Mouse (Mus musculus) CH12.LX (cell line): ENCODE measurements around the gene Csad. TPM values are rescaled to one million over a fixed set of nuclear protein-coding genes. Genes with fewer than 3 reads are reported as not detected.

Experiments used
- DNase-seq: peaks from one replicate; pipeline ENCODE4 v3.0.0-alpha.2; 2013; ENCODE audit errors: extremely low read depth
- H3K27ac ChIP-seq: 2 replicates; pipeline ENCODE4 v1.5.1; 2012; ENCODE audit warnings: low read depth, mild to moderate bottlenecking, control low read depth, moderate library complexity; ENCODE audit not compliant: insufficient read depth
- H3K27me3 ChIP-seq: replicated peaks from 2 replicates; pipeline ENCODE3; 2012; ENCODE audit warnings: inconsistent platforms
- H3K36me3 ChIP-seq, 2 experiments: replicated peaks in 1 of 2; 2 replicates each; pipeline versions ENCODE3 to v1.6.1; 2012; ENCODE audit warnings: inconsistent platforms in 1 of 2, low read length in 1 of 2, mild to moderate bottlenecking in 1 of 2, mixed read lengths in 1 of 2, moderate library complexity in 1 of 2; ENCODE audit not compliant: control insufficient read depth in 1 of 2, insufficient read depth in 1 of 2
- H3K4me1 ChIP-seq, 2 experiments: 2 replicates each; pipeline ENCODE4 v1.6.1; 2012; ENCODE audit warnings: inconsistent platforms in 1 of 2, moderate library complexity in 1 of 2; ENCODE audit not compliant: insufficient read depth in 2 of 2, control insufficient read depth in 1 of 2
- H3K4me2 ChIP-seq: 2 replicates; pipeline ENCODE4 v1.6.1; 2012; ENCODE audit warnings: low read depth, mild to moderate bottlenecking, control low read depth; ENCODE audit not compliant: poor library complexity, insufficient read depth, severe bottlenecking
- H3K4me3 ChIP-seq, 3 experiments: fragments of 150-350 bp in 1 of 3; sonication (generic) in 1 of 3; replicated peaks in 1 of 3; 2 replicates each; pipeline versions ENCODE3 to v1.5.1; 2011 to 2012; ENCODE audit warnings: low read depth in 2 of 3, low read length in 2 of 3, mild to moderate bottlenecking in 2 of 3, moderate library complexity in 2 of 3, control low read depth in 1 of 3, improper control_type of control experiment in 1 of 3, inconsistent platforms in 1 of 3, mixed read lengths in 1 of 3; ENCODE audit not compliant: poor library complexity in 1 of 3
- H3K79me2 ChIP-seq: replicated peaks from 2 replicates; pipeline ENCODE4 v1.6.1; 2012; ENCODE audit warnings: mild to moderate bottlenecking, moderate library complexity; ENCODE audit not compliant: control insufficient read depth, poor library complexity, insufficient read depth, severe bottlenecking; ENCODE audit errors: extremely low read depth
- H3K9ac ChIP-seq: 2 replicates; pipeline ENCODE4 v1.6.1; 2012; ENCODE audit warnings: low read depth, mild to moderate bottlenecking, control low read depth, moderate library complexity; ENCODE audit not compliant: insufficient read depth
- H3K9me3 ChIP-seq: replicated peaks from 2 replicates; pipeline ENCODE3; 2012; ENCODE audit warnings: low read length, inconsistent platforms, mixed read lengths
- BHLHE40 ChIP-seq: IDR thresholded peaks from 2 replicates; pipeline ENCODE4 v1.6.1; 2011; ENCODE audit warnings: mild to moderate bottlenecking, low read depth, low read length, improper control_type of control experiment
- CHD2 ChIP-seq: IDR thresholded peaks from 2 replicates; pipeline ENCODE4 v1.6.1; 2011; ENCODE audit warnings: low read length, improper control_type of control experiment
- E2F4 ChIP-seq: IDR thresholded peaks from 2 replicates; pipeline ENCODE4 v1.6.1; 2011; ENCODE audit warnings: low read depth, low read length, improper control_type of control experiment; ENCODE audit not compliant: insufficient replicate concordance
- EP300 ChIP-seq: IDR thresholded peaks from 2 replicates; pipeline ENCODE4 v1.6.1; 2011; ENCODE audit warnings: low read length, improper control_type of control experiment
- IRF4 ChIP-seq: IDR thresholded peaks from 2 replicates; pipeline ENCODE4 v1.6.1; 2014; ENCODE audit warnings: low read depth, mild to moderate bottlenecking, inconsistent platforms, low read length, improper control_type of control experiment
- JUN ChIP-seq: IDR thresholded peaks from 2 replicates; pipeline ENCODE4 v1.6.1; 2011; ENCODE audit warnings: low read depth, mild to moderate bottlenecking, low read length, improper control_type of control experiment, moderate library complexity; ENCODE audit not compliant: insufficient read depth
- JUND ChIP-seq: conservative IDR thresholded peaks from 2 replicates; pipeline ENCODE4 v1.6.1; 2011; ENCODE audit warnings: low read depth, low read length, improper control_type of control experiment
- KAT2A ChIP-seq: IDR thresholded peaks from 2 replicates; pipeline ENCODE4 v1.6.1; 2012; ENCODE audit warnings: low read length, improper control_type of control experiment, inconsistent platforms; ENCODE audit not compliant: insufficient replicate concordance
- MAZ ChIP-seq: IDR thresholded peaks from 2 replicates; pipeline ENCODE4 v1.6.1; 2012; ENCODE audit warnings: low read depth, mild to moderate bottlenecking, inconsistent platforms, low read length, improper control_type of control experiment, moderate library complexity
- MXI1 ChIP-seq: IDR thresholded peaks from 2 replicates; pipeline ENCODE4 v1.6.1; 2011; ENCODE audit warnings: mild to moderate bottlenecking, low read depth, low read length, improper control_type of control experiment
- NELFE ChIP-seq: IDR thresholded peaks from 2 replicates; pipeline ENCODE4 v1.6.1; 2011; ENCODE audit warnings: low read depth, low read length, improper control_type of control experiment
- POLR2A ChIP-seq: IDR thresholded peaks from 2 replicates; pipeline ENCODE4 v1.6.1; 2011; ENCODE audit warnings: low read depth, mild to moderate bottlenecking, improper control_type of control experiment, low read length
- POLR2AphosphoS2 ChIP-seq: IDR thresholded peaks from 2 replicates; pipeline ENCODE4 v1.6.1; 2011; ENCODE audit warnings: low read depth, low read length, improper control_type of control experiment
- RAD21 ChIP-seq: IDR thresholded peaks from 2 replicates; pipeline ENCODE4 v1.6.1; 2011; ENCODE audit warnings: low read depth, mild to moderate bottlenecking, low read length, improper control_type of control experiment, moderate library complexity
- SMC3 ChIP-seq: IDR thresholded peaks from 2 replicates; pipeline ENCODE4 v1.6.1; 2011; ENCODE audit warnings: low read depth, low read length, improper control_type of control experiment
- TBP ChIP-seq: conservative IDR thresholded peaks from 2 replicates; pipeline ENCODE4 v1.6.1; 2011; ENCODE audit warnings: low read depth, low read length, improper control_type of control experiment
- UBTF ChIP-seq: IDR thresholded peaks from 2 replicates; pipeline ENCODE4 v1.6.1; 2012; ENCODE audit warnings: low read depth, mild to moderate bottlenecking, inconsistent platforms, low read length, improper control_type of control experiment, moderate library complexity
- USF2 ChIP-seq: conservative IDR thresholded peaks from 2 replicates; pipeline ENCODE4 v1.6.1; 2011; ENCODE audit warnings: low read depth, low read length, improper control_type of control experiment
- ZKSCAN1 ChIP-seq: IDR thresholded peaks from 2 replicates; pipeline ENCODE4 v1.6.1; 2012; ENCODE audit warnings: low read depth, inconsistent platforms, low read length, improper control_type of control experiment, borderline replicate concordance
- ZNF384 ChIP-seq: IDR thresholded peaks from 2 replicates; pipeline ENCODE4 v1.6.1; 2012; ENCODE audit warnings: low read depth, low read length, improper control_type of control experiment, inconsistent platforms
- dilution Hi-C: fragments of 300-500 bp; cut with MboI; formaldehyde crosslinking; loops from 2 replicates; pipeline ENCODE4 v1.14.3; 2020; ENCODE audit warnings: low sequenced_read_pairs; ENCODE audit not compliant: extremely low pct_unique_long_range_greater_than_20kb, extremely low pct_ligation_motif_present
- in situ Hi-C: fragments of 300-500 bp; cut with MboI; formaldehyde crosslinking; loops from 3 replicates; pipeline ENCODE4 v1.14.3; 2019; ENCODE audit warnings: low sequenced_read_pairs, low pct_ligation_motif_present, low pct_unique_long_range_greater_than_20kb, mixed read lengths
- polyA plus RNA-seq: library from polyadenylated mRNA; unstranded; fragments of >175 nt; gene quantifications from 2 replicates; pipeline ENCODE4 v1.2.1, GENCODE M21; 2012; ENCODE audit warnings: low read depth; ENCODE audit not compliant: insufficient read length
- total RNA-seq, 2 experiments: library from RNA; depleted of rRNA; stranded (reverse); fragments of 300-350 nt in 1 of 2; fragments of >200 nt in 1 of 2; gene quantifications; 2 replicates each; pipeline ENCODE4 v1.2.3; 2012 to 2014

The Csad gene
- total RNA-seq (2012; rRNA removed) (2.8 and 4.7 TPM in 2 replicates), total RNA-seq (2014; rRNA removed) (3.6 and 3.7 TPM in 2 replicates), polyA plus RNA-seq (3.8 and 4.2 TPM in 2 replicates)

DNA sequence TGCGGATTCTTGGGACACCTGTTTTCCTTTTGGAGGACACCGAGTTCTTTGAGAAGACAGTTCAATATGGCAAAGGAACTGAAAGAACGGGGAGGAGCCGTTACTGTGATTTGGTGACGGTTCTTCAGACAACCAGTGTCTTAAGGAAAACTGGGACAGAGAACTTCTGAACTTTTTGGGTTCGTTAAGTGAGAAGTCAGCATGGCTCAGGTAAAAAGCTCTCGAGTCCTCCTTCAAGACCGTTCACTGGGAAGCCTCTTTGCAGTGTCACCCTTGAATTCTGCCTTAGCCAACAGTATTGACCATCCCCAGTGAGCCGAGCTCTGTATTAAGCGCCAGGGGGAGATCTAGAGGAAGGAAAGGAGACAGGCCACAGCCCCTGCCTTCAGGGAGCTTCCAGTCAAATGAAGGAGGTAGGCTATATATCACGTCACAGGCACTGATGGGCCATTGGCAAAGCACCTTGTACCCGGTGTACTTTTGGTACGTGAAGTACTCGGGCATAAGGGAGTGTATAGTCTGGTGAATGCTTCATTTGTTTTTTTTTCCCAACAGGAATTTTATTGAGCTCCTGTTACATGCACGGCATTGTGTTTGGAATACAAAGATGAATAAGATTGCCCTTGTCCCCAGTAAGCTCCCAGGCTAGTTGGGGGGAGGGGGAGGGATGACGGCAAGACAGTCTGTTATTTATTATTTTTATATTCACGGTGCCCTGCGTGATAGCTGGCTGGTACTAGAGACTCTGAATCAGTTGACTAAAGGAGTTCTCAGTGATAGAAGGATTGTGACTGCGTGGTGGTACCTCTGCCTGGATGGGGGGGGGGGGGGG, at the start of gene Csad:
Gene Csad (minus strand): TSS at position 51 of the 832 bp plus-strand sequence.
- Histone ChIP-seq H3K9ac (peak within 1 kb of the TSS; percentile 93), H3K79me2 (0 out of 2 replicates have a peak, but pooled peaks cover 4% of the 10 kb centered on the region), H3K36me3 (peaks cover 25 to 45% of the 10 kb centered on the region in 2 experiments), H3K4me2 (peak within 1 kb of the TSS; percentile 81), H3K4me3 (peak within 1 kb of the TSS; percentile 54 to 95 (median 79)), H3K27ac (peak within 1 kb of the TSS; percentile 92), H3K9me3 (no peaks in the 10 kb centered on the region), H3K4me1 (peaks cover 22 to 59% of the 10 kb centered on the region in 2 experiments), H3K27me3 (no peaks in the 10 kb centered on the region)
- DNase-seq: no peak
- dilution Hi-C loops (no loop called here), in situ Hi-C loops (no loop called here)
- no peak for TF ChIP-seq IRF4
- TF ChIP-seq NELFE: no peak
- no peak for TF ChIP-seq BHLHE40
- TF ChIP-seq CHD2: no peak
- TF ChIP-seq JUN: no peak
- TF ChIP-seq E2F4: no peak
- no peak for TF ChIP-seq ZKSCAN1
- no peak for TF ChIP-seq RAD21
- no peak for TF ChIP-seq TBP
- no peak for TF ChIP-seq USF2
- no peak for TF ChIP-seq MXI1
- no peak for TF ChIP-seq POLR2AphosphoS2
- TF ChIP-seq EP300: no peak
- TF ChIP-seq JUND: no peak
- no peak for TF ChIP-seq UBTF
- TF ChIP-seq POLR2A: no peak
- no peak for TF ChIP-seq ZNF384
- TF ChIP-seq MAZ: no peak
- no peak for TF ChIP-seq KAT2A

DNA sequence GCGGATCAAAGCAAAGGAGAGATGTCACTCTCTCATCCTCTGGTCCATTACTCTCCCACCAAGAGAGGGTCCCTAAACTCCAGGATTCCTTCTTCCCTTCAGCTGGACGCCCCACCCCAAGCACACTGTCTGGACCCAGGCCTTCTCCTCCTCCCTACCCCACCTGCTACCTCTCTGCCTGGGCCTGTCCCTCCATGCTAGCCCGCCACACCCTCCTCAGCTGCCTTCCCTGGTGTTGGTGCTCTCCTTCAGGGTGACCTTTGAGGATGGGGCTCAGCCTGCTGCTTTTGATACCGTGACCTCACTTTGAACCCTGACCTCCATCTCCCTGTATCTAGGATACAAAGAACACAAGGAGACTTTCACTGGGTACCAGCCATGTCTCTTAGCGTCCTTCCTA, 46.0 kb upstream of the Csad start:
- no peak for TF ChIP-seq BHLHE40
- TF ChIP-seq JUN: no peak
- no peak for TF ChIP-seq SMC3
- TF ChIP-seq USF2: no peak
- Histone ChIP-seq H3K36me3 (no peaks in the 10 kb centered on the region), H3K9ac (no peak overlapping the region), H3K27me3 (peaks cover 93% of the 10 kb centered on the region), H3K9me3 (no peaks in the 10 kb centered on the region), H3K4me1 (peaks cover 5 to 21% of the 10 kb centered on the region in 2 experiments; a peak in 2 of 4 replicates), H3K79me2 (no peaks in the 10 kb centered on the region), H3K4me2 (no peak overlapping the region), H3K27ac (no peak overlapping the region), H3K4me3 (no peak overlapping the region)
- DNase-seq: no peak
- dilution Hi-C loops (no loop called here), in situ Hi-C loops (no loop called here)
